Mouse (Mus musculus): ENCODE data around the gene Serpinc1.
"Not testable (repeated sequence)": the region's sequence is repeated elsewhere in the genome, so short reads cannot be mapped to it uniquely, and the experiment has no call there.

Serpinc1 gene

GRCm38 (mm10) chr1:160978071-160978735, at the start of gene Serpinc1:
Gene Serpinc1, plus strand, starts transcription at chr1:160978585.
- DNase-seq, result no peak

DNA sequence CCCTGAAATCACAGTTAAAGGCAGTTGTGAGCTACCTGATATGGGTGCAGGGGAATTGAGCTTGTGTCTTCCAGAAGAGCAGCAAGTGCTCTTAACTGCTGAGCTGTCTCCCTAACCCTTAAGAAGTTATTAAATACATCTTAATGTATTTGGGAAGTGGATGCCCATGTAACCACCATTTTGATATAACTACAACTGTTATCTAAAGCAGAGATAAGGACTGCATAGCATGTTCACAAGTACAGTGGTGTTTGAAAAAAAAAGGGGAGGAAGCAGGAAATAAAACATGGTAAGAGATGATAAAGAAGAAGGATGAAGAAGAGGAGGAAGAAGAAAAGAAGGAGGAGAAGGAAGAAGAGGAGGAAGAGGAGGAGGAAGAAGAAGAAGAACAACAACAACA, 47.1 kb upstream of the Serpinc1 start:
- DNase-seq, result no peak

DNA sequence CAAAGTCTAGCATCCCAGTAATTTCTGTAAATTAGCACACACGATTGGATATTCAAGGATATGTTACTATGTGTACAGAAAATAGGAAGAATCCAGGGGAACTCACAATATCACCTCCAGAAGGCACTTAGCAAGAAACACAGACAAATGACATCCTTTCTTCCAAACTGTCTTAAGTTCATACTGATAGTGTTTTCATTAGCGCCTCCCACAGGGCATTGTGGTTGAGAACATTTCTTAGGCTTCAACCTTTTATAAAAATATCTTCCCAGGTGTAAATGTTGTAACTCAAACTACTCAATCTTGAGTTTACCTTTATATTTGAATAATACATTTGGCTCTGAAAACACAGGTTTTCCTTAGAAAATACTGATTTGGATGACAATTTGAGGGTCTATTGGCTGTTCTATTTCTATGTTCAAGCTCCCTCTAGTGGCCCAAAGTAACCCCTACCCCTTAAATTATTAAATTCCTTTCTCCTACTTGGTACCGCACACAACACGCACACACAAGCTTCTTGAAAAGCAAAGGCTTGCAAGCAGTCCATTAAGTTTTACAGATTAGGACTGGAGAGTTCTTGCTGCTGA, 44.4 kb upstream of the Serpinc1 start:
- no peak for DNase-seq

DNA sequence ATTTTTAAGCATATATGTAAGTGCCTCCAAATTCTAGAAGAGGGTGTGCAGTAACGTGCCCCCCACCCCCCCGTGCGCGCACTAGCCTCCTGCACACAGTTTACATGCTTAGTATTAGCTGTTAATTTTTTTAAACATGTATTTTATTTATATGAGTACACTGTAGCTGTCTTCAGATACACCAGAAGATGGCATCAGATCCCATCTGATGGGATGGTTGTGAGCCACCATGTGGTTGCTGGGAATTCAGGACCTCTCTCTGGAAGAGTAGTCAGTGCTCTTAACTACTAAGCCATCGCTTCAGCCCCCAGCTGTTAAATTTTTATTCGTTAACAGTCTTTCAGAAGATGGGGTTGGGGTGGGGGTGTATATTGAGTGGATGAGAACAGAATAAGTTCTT, 42.8 kb upstream of the Serpinc1 start:
- no peak for DNase-seq

DNA sequence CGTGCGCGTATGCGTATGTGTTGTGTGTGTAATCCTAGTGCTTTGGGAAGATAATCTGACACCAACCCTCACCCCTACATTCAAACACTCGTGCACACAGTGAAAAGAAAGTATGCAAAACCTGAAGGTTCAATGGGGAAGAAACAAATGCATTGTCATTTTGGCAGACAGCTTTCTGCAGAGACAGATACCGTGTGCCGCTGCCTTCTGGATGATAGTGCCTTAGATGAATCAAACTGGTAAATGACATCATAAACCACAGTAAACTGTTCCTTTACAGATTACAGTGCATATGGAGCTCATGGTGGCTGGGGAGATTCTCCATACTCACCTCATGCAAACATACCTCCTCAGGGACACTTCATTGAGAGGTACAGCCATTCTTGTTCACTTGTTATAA, 15.2 kb upstream of the Serpinc1 start:
- no peak for DNase-seq

DNA sequence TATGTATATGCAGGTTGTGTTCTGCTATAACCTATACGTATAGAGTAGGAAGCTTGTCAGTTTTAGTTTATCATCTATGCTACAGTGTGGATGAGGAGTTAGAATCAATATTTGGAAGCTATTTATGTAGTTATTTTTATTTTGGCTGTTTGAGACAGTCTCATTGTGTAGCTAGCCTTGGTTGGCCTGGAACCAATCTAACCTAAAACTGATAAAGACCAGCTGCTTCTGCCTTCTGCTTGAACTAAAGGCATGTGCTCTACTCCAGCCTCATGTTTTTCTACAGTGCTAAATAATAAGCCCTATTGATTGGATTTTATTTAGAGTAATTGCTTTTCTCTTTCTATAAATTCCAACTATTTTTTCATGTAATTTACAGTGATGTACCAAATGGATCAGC, 11.1 kb upstream of the Serpinc1 start:
- no peak for DNase-seq

DNA sequence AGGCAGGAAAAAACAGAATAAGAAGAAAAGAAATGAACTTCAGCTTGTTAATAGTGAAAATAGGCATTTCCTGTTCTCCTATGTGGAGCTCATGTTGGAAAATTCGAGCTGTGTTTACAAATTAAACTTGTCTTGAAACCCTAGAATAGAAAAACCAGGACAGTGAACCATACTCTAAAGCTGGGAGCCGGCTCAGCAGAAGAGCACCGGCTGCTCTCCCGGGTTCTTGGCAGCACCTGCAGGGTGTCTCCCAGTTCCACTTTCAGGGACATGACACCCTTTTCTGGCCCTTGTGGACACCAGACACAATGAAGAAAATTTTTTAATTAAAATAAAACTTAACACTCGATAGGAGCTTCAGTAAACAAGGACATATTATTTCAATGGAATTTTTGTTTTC, 9.7 kb upstream of the Serpinc1 start:
- no peak for DNase-seq

DNA sequence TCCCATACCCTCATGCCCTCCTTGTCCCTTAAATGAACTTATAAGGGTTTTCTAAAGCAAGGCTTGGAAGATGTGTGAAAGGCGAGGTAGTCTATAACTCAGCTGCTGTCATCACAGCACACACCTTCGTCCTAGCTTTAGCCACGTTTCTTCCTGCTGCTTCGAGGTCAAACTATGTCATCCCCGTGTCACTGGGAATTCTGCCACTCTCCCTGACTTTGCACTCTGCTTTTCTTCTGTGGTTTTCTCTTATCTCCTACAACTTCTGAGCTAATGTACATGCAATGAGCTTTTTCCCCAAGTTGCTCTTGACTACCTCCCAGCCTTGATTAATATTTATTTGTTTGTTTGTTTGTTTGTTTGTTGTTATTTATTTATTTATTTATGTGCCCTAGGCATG, 1.6 kb downstream of the Serpinc1 start:
- no peak for DNase-seq

- no peak for DNase-seq
Observed at GRCm38 (mm10) chr1:160980537-160981234, 2.3 kb downstream of the Serpinc1 start.

- DNase-seq, result no peak
Observed at GRCm38 (mm10) chr1:160981337-160981736, 3.0 kb downstream of the Serpinc1 start.

DNA sequence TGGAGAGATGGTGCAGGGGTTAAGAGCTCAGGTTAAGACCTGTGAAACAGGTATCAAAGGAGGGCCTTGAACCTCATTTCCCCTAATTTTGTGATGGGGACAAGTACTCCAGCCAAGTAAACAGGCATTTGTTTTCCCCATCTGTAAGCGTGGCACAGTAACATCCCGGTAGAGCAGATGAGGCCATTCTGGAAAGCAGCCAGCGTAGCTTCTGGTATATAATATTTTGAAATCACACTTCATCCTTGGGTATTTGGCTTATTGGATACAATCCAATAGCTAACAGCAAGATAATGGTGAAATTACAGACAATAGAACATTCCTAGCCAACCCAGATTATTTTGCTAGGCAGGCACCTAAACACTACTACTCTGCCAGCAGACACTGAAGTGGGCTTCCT, 4.5 kb downstream of the Serpinc1 start:
- DNase-seq, result no peak

- not testable (repeated sequence) for DNase-seq
Observed at GRCm38 (mm10) chr1:160984731-160985130, 6.3 kb downstream of the Serpinc1 start.

DNA sequence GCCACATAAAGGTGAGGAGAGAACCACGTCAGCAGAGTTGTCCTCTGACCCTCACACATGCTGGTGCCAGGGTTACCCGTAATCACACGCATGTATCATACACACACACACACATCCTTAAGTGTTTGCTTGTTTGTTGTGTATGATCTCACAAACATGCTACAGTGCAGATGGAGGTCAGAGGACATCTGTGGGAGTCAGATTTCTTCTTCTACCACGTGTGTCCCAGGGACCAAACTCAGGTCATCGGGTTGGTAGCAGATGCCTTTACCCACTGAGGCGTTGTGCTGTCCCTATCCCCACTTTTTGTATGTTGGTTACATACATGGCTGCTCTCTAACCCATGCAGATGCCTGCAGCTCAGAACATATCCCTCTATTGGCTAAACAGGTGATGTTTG, 7.1 kb downstream of the Serpinc1 start:
- no peak for DNase-seq

- no peak for DNase-seq
Observed at GRCm38 (mm10) chr1:160986881-160987635, 8.7 kb downstream of the Serpinc1 start.

GRCm38 (mm10) chr1:160989395-160989794, 11.0 kb downstream of the Serpinc1 start:
- DNase-seq, result no peak

GRCm38 (mm10) chr1:160993851-160994250, 15.5 kb downstream of the Serpinc1 start:
- DNase-seq, result no peak

GRCm38 (mm10) chr1:161004942-161005341, 26.6 kb downstream of the Serpinc1 start:
- no peak for DNase-seq

- DNase-seq, result no peak
Observed at GRCm38 (mm10) chr1:161005526-161005925, 27.1 kb downstream of the Serpinc1 start.

GRCm38 (mm10) chr1:161006471-161006870, 28.1 kb downstream of the Serpinc1 start:
- no peak for DNase-seq

GRCm38 (mm10) chr1:161008038-161008437, 29.7 kb downstream of the Serpinc1 start:
- no peak for DNase-seq

- no peak for DNase-seq
Observed at GRCm38 (mm10) chr1:161010436-161010835, 32.1 kb downstream of the Serpinc1 start.

GRCm38 (mm10) chr1:161016378-161016777, 38.0 kb downstream of the Serpinc1 start:
- no peak for DNase-seq

DNA sequence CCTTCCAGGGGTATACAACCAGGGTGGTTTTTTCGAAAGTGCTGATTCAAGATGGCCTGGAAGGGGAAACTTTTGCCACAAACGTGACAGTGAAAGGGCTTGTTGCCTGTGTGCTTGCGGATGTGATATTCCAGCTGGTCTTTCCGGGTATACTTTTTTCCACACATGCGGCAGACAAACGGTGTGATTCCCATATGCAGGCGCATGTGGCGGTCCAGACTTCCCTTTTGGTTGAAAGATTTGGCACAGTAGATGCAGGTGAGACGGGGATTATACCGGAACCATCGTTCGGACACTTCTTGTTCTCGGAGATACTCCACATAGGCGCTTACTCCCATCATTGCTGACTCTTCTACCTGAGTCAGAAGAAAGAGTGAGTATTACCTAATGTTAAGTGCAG, 41.7 kb downstream of the Serpinc1 start:
- no peak for DNase-seq
